Mouse (Mus musculus) layer of hippocampus, adult 8-10 months (tissue): ENCODE measurements at regions not wholly inside any gene's neighbourhood (a gene's known extent, or its start where the extent isn't known, plus 50 kb on each side); places are given as distances from the start of the nearest gene placed in this dataset.
A peak's percentile ranks its signal among the peaks of the same experiment; 100 is the strongest.

Experiments
- DNase-seq, 2 experiments: peaks; one replicate each; pipeline ENCODE4 v3.0.0; 2022; ENCODE audit warnings: low spot score in 2 of 2

- DNase-seq, result no peak
Measured at GRCm38 (mm10) chr1:143464863-143465262, 175.6 kb upstream of the B3galt2 start.

GRCm38 (mm10) chr1:143466092-143466491, 174.4 kb upstream of the B3galt2 start:
- DNase-seq, result no peak

- DNase-seq, result no peak
Measured at GRCm38 (mm10) chr1:143475329-143475728, 165.1 kb upstream of the B3galt2 start.

GRCm38 (mm10) chr1:143483345-143483744, 157.1 kb upstream of the B3galt2 start:
- DNase-seq, result no peak

GRCm38 (mm10) chr1:143484936-143485335, 155.5 kb upstream of the B3galt2 start:
- no peak for DNase-seq

- DNase-seq, result no peak
Measured at GRCm38 (mm10) chr1:143497092-143497491, 143.4 kb upstream of the B3galt2 start.

- DNase-seq, result no peak
Measured at GRCm38 (mm10) chr1:143503436-143504065, 136.9 kb upstream of the B3galt2 start.

- DNase-seq, result no peak
Measured at GRCm38 (mm10) chr1:143504066-143504440, 136.4 kb upstream of the B3galt2 start.

- DNase-seq, result no peak
Measured at GRCm38 (mm10) chr1:143505318-143505717, 135.1 kb upstream of the B3galt2 start.

GRCm38 (mm10) chr1:143523831-143524521, 116.5 kb upstream of the B3galt2 start:
- no peak for DNase-seq

GRCm38 (mm10) chr1:143524522-143524865, 116.0 kb upstream of the B3galt2 start:
- DNase-seq, result peak in 1 of 2 experiments; percentile 3

- no peak for DNase-seq
Measured at GRCm38 (mm10) chr1:143540223-143540622, 100.2 kb upstream of the B3galt2 start.

GRCm38 (mm10) chr1:143540701-143541100, 99.8 kb upstream of the B3galt2 start:
- no peak for DNase-seq
